Mouse (Mus musculus): ENCODE data around the gene Sphk1. TPM values are rescaled to one million over a fixed set of nuclear protein-coding genes. Genes with fewer than 3 reads are reported as not detected.

Sphk1 gene
- polyA plus RNA-seq, 2 experiments, result 23.0 to 26.8 TPM

- ATAC-seq (ENCODE audit: insufficient read depth), result no peak
- no peaks in the 10 kb centered on the region for H3K36me3 ChIP-seq (replicated peaks; ENCODE audit: control insufficient read depth, insufficient read depth, low read depth)
- H3K9me3 ChIP-seq (ENCODE audit: control insufficient read depth, low read length), result no peaks in the 10 kb centered on the region
- WGBS (ENCODE audit: insufficient replicate concordance), result 41% methylated on average over 5 of the region's 5 CpGs
- H3K9ac ChIP-seq (replicated peaks), result no peak overlapping the region
- no peak overlapping the region for H3K4me2 ChIP-seq (ENCODE audit: low read depth)
- H3K4me1 ChIP-seq (replicated peaks; ENCODE audit: control insufficient read depth in 2 of 2, insufficient read depth in 2 of 2, low read length in 1 of 2), result peaks cover 5% of the 10 kb centered on the region in 2 experiments
- no peak for DNase-seq (ENCODE audit: low read depth in 3 of 3, low spot score in 3 of 3)
- H3K27me3 ChIP-seq (ENCODE audit: control insufficient read depth, insufficient read depth, low read length), result no peaks in the 10 kb centered on the region
- H3K4me3 ChIP-seq (ENCODE audit: insufficient read depth in 1 of 2, low read depth in 2 of 2, low read length in 2 of 2), result no peak overlapping the region
- TF ChIP-seq EP300 (IDR thresholded peaks at IDR 0.05; ENCODE audit: low read depth), result no peak
- no peak for TF ChIP-seq CTCF (IDR thresholded peaks at IDR 0.05; ENCODE audit: low read depth)
- no peak overlapping the region for H3K27ac ChIP-seq
Measured at GRCm38 (mm10) chr11:116523699-116524189, 7.0 kb upstream of the Sphk1 start.

GRCm38 (mm10) chr11:116528636-116529320, 1.9 kb upstream of the Sphk1 start:
- Histone ChIP-seq H3K4me1 (replicated peaks; ENCODE audit: control insufficient read depth in 2 of 2, insufficient read depth in 2 of 2, low read length in 1 of 2) (peaks cover 7 to 12% of the 10 kb centered on the region in 2 experiments; a peak in 3 of 4 replicates), H3K27ac (no peak overlapping the region), H3K36me3 (replicated peaks; ENCODE audit: control insufficient read depth, insufficient read depth, low read depth) (no peaks in the 10 kb centered on the region), H3K4me2 (ENCODE audit: low read depth) (no peak overlapping the region), H3K27me3 (ENCODE audit: control insufficient read depth, insufficient read depth, low read length) (peaks cover 24% of the 10 kb centered on the region), H3K9ac (replicated peaks) (no peak overlapping the region), H3K4me3 (ENCODE audit: insufficient read depth in 1 of 2, low read depth in 2 of 2, low read length in 2 of 2) (no peak overlapping the region), H3K9me3 (ENCODE audit: control insufficient read depth, low read length) (no peaks in the 10 kb centered on the region)
- TF ChIP-seq EP300 (IDR thresholded peaks at IDR 0.05; ENCODE audit: low read depth) (no peak), CTCF (IDR thresholded peaks at IDR 0.05; ENCODE audit: low read depth) (no peak)
- 73% methylated on average over 8 of the region's 8 CpGs for WGBS (ENCODE audit: insufficient replicate concordance)
- DNase-seq (ENCODE audit: low read depth in 3 of 3, low spot score in 3 of 3) (no peak), ATAC-seq (ENCODE audit: insufficient read depth) (no peak)

GRCm38 (mm10) chr11:116531371-116532191, 856 bp downstream of the Sphk1 start:
- TF ChIP-seq CTCF (IDR thresholded peaks at IDR 0.05; ENCODE audit: low read depth) (no peak), EP300 (IDR thresholded peaks at IDR 0.05; ENCODE audit: low read depth) (no peak)
- WGBS (ENCODE audit: insufficient replicate concordance), result 1% methylated on average over 48 of the region's 48 CpGs
- Histone ChIP-seq H3K27ac (peak overlapping the region; percentile 98; the same call in 1 of the 2 replicates), H3K4me3 (ENCODE audit: insufficient read depth in 1 of 2, low read depth in 2 of 2, low read length in 2 of 2) (peak overlapping the region; percentile 68 to 73), H3K9ac (replicated peaks) (peak overlapping the region; percentile 90), H3K27me3 (ENCODE audit: control insufficient read depth, insufficient read depth, low read length) (peaks cover 24% of the 10 kb centered on the region), H3K36me3 (replicated peaks; ENCODE audit: control insufficient read depth, insufficient read depth, low read depth) (peaks cover 17% of the 10 kb centered on the region), H3K4me2 (ENCODE audit: low read depth) (peak overlapping the region; percentile 99), H3K9me3 (ENCODE audit: control insufficient read depth, low read length) (no peaks in the 10 kb centered on the region), H3K4me1 (replicated peaks; ENCODE audit: control insufficient read depth in 2 of 2, insufficient read depth in 2 of 2, low read length in 1 of 2) (peaks cover 27 to 34% of the 10 kb centered on the region in 2 experiments)
- ATAC-seq (ENCODE audit: insufficient read depth) (no peak), DNase-seq (ENCODE audit: low read depth in 3 of 3, low spot score in 3 of 3) (peak in 2 of 3 experiments; percentile 31 to 69)

GRCm38 (mm10) chr11:116532262-116532809, 1.6 kb downstream of the Sphk1 start:
- no peak for ATAC-seq (ENCODE audit: insufficient read depth)
- whole genome bisulfite sequencing (ENCODE audit: insufficient replicate concordance), result under 1% methylated on average over 30 of the region's 30 CpGs
- peak overlapping the region; percentile 99 for H3K4me2 ChIP-seq (ENCODE audit: low read depth)
- peaks cover 24% of the 10 kb centered on the region for H3K36me3 ChIP-seq (replicated peaks; ENCODE audit: control insufficient read depth, insufficient read depth, low read depth)
- peak overlapping the region; percentile 90 for H3K9ac ChIP-seq (replicated peaks)
- peaks cover 24% of the 10 kb centered on the region for H3K27me3 ChIP-seq (ENCODE audit: control insufficient read depth, insufficient read depth, low read length)
- peak overlapping the region; percentile 98 for H3K27ac ChIP-seq
- peaks cover 35 to 42% of the 10 kb centered on the region in 2 experiments for H3K4me1 ChIP-seq (replicated peaks; ENCODE audit: control insufficient read depth in 2 of 2, insufficient read depth in 2 of 2, low read length in 1 of 2)
- DNase-seq (ENCODE audit: low read depth in 3 of 3, low spot score in 3 of 3), result peak; percentile 55 to 68 (median 58)
- peak overlapping the region; percentile 68 to 73 for H3K4me3 ChIP-seq (ENCODE audit: insufficient read depth in 1 of 2, low read depth in 2 of 2, low read length in 2 of 2)
- TF ChIP-seq CTCF (IDR thresholded peaks at IDR 0.05; ENCODE audit: low read depth), result no peak
- TF ChIP-seq EP300 (IDR thresholded peaks at IDR 0.05; ENCODE audit: low read depth), result no peak
- H3K9me3 ChIP-seq (ENCODE audit: control insufficient read depth, low read length), result no peaks in the 10 kb centered on the region
